Mouse (Mus musculus) frontal cortex, postnatal 14 days (tissue): ENCODE data around the gene 1700001C02Rik.

ENCODE experiments used
- DNase-seq, 2 experiments: peaks; one replicate each; pipeline ENCODE4 v3.0.0; 2022; ENCODE audit warnings: low spot score in 2 of 2

Gene 1700001C02Rik

DNA sequence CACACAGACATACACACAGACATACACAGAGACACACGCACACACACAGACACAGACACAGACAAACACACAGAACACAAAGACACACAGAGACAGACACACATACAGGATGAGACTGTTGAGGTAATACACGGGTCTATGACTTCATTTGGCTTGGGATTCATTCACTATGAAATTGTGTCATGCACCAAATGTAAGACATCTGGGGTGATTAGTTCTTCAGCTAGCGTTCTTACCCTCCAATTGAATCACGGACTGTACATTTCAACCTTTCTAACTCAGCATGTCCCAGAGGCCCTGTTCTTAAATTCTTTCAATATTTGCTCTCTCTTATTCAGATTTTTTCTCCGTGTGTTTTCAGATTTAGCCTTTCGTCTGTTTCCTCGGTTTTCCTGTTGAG lies 28.8 kb downstream of the 1700001C02Rik start:
- no peak for DNase-seq

DNA sequence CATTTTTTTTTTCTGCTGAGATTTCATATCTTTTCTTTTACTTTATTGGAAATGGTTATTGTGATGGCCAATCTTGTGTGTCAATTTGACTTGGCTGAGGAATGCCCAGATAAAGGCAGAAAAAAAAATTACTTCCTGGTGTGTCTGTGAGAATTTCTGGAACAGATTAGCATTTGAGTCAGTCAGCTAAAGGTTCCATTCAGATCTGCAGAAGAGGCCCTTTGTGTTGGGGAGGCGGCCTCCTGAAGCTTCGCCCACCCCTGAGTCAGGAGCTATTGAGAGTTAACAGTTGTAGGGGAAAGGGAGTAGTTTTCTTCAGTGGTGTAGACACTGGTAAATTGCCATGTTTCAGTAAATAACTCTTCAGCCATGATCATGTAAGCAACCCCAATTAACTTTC lies 29.4 kb downstream of the 1700001C02Rik start:
- no peak for DNase-seq

DNA sequence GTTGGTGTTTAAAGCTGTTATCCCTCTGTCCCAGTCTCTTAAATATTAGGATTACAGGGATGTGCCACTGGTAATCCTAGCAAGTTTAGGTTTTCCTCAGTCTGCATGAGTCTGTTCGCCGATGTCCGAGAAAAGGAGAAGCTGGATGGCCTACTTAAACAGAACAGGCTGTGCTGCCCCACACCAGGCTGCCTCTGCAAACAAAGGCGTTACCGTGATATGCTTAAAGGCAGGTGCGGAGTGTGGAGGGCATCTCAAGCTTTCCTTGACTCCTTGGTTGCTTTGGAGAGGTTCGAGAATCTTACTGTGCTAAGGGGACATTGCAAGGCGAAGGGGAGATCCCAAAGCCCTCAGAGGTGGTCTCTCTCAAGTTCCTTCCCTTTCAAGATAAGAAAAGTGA lies 31.0 kb downstream of the 1700001C02Rik start:
- no peak for DNase-seq

DNA sequence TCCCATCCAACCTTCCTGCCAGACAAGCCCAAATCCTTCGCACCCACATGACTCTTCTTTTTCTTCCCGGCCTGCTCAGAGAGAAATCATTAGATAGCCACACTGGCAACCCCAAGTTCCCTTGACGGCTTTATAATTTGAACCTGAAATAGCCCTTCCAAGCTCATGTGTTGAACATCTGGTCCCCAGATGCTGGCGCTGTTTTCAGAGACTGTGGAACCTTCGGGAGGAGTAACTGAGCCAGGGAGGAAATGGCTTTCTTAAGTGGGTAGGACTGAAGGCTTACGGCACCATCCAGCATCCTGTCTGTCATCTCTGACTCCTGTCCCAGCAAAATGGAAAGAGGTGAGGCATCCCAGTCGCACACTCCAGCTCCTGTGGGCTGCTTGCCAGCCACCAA lies 31.5 kb downstream of the 1700001C02Rik start:
- no peak for DNase-seq

DNA sequence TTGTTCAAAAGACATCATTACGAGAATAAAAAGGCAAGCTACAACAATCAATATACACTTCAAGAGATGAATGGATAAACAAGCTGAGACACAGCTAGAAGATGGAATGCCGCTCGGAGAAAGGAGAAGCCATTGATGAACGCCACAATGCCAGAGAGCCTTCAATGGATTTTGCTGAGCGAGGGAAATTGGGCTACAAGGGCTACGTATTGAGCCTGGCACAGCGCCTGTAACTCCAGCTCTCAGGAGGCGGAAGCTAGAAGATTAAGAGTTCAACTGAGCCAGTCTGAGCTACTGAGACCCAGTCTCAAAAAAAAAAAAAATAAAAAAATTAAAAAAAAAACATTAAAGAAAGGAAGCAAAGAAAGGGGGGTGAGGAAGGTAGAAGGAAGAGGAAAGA lies 47.3 kb downstream of the 1700001C02Rik start:
- no peak for DNase-seq

DNA sequence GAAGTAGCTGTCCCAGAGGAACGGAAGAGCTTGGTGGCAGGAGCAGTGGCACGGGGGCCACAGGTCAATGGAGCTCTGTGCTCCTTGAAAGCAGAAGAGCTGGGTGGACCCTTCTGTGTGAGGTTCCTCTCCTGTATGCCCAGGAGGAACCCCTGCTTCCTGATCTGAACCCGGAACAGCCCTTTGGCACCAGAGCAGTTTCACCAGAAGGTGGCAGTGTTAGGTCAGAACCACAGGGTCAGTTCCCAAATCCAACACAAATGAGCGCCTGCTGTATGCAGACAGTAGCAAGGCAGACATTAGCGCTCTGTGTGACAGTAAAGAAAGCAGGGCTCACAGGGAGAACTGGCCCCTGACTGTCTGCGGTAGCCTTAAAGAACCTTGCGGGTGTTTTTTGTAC lies 50.5 kb downstream of the 1700001C02Rik start:
- peak; percentile 13 to 38 for DNase-seq

DNA sequence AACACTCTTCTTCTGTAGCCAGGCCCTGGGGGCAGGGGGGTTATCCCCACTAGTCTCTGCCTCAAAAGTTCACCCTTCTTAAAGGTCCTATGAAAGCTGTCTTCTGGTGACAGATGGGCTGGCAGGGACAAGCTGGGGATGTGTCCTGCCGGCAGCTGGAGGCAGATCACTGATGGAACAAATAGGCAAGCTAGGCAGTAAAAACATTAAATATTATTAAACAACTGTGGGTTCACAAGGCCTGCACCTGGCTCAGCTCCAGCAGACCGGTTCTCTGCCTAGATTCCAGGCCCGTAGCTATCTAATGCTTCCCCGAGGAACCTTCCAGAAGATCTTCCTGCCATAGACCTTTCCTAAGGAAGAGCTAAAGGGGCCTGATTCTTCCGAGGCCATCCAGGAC lies 52.3 kb downstream of the 1700001C02Rik start:
- DNase-seq, result no peak

DNA sequence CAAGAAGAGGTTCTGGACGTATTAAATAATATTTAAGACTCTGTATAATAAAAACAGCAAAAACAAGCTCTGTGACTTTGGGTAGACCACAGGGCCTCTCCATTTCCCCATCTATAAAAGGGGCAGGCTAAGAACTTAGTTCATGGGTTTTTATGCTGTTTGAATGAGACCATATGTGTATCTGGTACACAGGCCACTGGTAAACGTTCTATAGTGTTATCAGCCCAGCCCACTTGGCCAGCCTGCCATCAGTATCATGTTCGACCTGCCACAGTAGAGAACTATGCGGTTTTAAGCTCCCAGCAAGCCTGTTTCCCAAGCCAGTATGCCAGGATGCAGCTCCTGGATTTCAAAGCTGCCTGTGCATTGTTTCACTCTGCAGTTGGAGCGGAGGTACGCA lies 52.7 kb downstream of the 1700001C02Rik start:
- DNase-seq, result no peak

DNA sequence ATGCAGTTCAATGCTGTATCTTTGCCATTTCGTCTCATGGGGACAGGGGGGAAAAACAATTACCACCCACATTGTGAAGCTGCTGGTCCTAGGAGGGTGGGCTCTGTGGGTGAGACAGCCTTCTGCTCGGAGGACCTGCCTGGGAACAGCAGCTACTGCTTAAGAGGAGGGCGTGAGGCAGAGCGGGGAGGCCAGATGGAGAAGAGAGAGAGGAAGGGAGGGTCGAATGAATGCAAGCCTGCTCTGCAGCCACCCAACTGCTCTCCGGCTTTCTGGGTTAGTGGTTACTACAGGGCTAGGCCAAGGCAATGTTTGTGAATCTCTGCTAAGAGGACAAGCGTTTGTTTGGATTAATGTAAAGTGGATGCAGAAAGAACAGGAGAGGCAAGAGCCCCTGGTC lies 53.6 kb downstream of the 1700001C02Rik start:
- no peak for DNase-seq

DNA sequence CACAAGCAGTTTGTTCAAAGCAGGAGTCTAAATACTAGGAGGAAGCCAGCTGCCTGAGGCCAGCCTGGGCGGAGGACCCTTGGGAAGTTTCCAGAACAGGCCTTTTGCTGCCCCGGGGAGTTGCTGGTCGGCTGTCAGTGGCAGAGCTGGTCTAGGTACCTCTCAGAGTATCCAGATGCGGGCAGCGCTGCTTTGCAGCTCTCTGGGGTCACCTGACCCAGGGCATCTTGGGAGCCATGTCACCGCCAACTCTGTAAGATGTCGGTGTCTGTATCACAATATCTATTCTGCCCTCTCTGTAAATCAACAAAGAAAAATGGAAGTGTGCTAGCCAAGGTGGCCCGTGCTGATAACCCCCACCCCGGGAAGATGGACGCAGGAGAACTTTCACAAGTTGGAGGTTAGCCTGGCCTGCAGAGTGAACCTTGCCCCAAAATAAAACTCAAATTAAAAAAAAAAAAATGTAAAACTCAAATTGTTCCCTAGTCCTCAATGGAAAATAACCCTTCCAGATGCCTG lies 54.4 kb downstream of the 1700001C02Rik start:
- no peak for DNase-seq

DNA sequence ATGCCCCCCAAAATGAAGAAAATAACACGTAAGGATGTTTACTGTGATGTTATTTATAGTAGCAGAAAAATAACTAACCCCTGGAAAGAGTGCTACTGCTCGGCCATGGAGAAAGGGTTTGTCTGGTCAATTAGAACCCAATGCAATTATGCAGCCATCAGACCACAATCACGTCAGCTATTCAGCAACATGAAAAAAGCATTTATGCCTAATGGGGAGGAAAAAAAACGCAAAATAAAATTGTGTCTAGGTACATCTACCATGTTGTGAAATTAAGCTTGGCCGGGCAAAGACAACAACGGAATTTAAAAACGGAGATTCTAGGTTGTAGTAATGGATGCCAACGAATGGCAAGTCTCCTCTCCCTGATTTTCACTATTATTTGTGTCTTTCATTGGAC lies 56.6 kb downstream of the 1700001C02Rik start:
- DNase-seq, result no peak

DNA sequence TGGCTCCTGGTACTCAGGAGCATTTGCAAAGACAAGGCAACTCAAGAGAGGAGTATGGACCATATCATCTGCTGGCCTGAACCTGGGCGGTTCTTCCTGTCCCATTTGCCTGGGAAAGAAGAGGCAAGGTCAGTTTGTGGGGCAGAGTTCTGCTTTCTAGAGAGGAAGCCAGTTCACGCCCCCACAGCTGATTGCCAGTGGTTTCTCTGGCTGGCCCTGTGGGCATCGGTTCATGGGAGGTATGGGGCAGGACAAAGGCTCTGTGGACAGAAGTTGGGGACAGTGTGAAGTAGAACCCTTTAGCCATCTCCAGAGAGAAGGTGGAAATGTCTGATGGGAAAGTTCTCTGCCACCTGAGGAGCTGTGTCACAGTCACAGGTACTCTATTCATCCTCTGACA lies 57.3 kb downstream of the 1700001C02Rik start:
- DNase-seq, result no peak

DNA sequence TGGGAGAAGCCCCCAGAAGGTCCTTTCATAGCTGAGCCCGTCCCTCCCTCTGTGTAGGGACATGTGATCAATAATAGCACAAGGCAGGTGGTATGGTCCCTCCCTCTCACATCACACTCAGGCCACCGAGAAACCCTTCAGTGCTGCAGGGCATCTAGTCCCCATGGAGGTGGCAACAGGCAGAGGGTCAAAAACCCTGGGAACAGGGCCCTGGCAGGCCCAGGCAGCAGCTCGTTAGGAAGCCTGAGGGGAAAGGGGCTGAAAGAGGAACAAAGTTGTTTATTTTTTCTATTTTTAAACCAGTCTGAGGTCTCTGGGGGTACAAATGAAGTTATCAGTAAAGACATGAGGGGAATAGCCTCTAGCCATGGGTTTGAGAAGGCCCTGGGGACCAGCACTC lies 58.4 kb downstream of the 1700001C02Rik start:
- no peak for DNase-seq

DNA sequence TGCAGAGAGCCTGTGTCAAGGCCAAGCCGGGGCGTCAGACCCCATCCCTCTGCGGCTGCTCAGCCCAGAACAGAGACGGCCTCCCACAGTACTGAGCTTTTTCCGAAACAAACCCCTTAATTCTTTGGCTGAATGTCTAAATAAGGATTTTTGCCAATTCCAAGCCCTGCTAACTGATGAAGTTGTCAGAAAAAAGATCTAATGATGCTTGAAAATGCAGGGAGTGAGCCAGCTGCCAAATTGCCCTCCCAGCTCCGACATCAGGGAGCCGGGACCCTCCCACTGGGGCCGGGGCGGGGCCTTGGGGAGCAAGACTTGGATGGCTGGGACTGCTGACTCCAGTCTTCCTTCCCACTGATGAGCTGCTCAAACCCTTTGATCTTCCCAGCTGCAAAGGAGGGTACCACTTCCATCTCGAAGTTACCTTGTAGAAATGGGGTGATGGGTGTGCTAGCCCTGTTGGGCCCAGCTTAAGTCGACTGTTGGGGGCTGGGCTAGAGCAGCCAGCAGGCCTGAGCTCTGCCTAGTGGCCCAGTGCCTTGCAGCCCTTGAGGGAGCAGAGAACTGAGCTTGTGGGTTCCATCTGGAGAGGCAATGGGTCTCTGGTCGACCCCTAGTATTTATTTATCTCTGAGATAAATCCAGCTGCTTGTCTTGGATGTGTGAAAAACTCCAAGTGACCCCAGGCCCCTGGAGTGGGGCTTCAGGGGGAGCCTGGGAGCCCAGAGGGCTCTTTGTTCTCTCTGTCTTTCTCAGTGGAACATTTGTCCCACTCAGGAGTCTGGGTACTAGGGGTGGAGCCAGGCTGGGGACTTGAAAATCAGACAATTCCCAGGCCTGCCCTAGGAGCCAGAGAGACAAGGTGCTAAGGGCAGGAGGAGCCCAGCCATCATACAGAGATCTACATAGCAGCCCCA lies 60.3 kb downstream of the 1700001C02Rik start:
- no peak for DNase-seq

DNA sequence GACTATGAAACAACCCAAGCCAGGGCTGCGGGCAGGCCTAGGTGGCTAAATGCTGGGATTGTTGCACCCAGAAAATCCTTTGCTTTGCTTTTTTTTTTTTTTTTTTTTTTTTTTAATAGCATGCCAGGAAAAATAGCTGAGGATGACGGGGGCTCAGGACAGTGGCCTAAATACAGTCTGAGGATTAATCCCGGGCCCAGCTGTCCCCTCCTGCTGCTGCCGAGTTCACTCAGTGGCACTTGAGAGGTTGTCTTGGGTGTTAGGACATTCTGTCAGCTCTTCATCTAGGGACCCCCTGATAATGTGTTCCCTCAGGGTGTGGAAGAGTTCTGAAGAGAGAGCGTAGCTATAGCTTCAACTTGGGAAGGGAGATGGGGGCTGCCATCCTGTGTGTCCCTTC lies 61.3 kb downstream of the 1700001C02Rik start:
- no peak for DNase-seq

DNA sequence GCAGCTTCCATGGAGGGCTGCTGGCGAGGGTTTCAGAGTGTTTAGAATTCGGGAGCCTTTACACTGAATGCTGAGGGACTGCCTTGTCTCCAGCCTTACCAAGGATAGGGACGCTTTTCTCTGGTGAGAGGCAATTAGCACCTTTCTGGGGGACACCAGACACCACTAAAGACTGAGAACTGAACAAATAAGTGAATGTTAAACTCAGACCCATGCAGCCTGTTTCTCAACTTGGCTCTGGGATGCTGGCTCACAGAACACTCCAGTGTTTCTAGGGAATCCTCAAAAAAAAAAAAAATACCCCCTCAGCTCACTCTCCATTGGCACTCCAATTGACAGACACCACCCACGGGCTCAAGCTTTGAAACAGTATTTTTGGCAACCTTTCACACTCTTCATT lies 63.1 kb downstream of the 1700001C02Rik start:
- DNase-seq, result no peak
